Mouse (Mus musculus): ENCODE results near the gene Slc17a7. TPM values are rescaled to one million over a fixed set of nuclear protein-coding genes. Genes with fewer than 3 reads are reported as not detected.

Slc17a7 gene
- total RNA-seq, 2 experiments from 2014 or later = 1.1 to 2.5 TPM

DNA sequence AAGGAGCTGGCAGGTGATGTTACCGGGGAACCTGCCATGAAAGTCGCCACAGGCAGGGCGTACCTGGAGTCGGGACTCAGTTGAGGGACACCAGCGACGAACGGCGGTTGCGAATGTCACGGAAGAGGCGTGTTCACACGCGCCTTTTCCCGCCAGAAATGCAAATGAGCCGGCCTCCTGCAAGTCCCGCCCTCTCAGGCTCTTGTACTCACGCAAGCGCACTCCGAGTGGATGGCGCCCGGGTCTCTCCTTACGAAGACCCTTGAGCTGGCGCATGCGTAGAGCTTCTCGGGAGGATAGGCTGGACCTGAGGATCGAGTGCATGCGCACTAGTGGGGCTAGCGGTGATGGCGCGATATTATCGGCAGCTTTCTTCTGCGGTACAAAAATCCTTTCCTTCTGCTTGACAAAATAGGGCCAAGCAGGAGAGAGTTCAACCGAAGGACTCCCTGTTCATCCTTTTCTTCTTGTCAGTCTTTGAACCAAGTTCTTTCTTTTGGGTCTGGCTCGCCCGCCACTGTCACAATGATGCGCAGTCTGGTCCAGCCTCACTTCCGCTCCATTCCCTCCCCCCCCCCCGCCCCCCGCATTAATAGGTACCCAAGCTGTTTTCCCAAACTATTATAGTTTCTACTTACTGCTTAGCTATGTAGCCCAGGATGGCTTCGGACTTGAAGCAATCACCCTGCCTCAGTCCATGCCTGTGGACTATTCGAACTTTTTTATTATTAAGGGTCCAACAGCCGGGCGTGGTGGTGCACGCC is 40.8 kb downstream of the Slc17a7 start, which contains the start of gene Ccdc155:
Gene Ccdc155, minus strand, starts transcription at position 513 of the 764 bp plus-strand sequence.
- DNase-seq = peak; percentile 79

DNA sequence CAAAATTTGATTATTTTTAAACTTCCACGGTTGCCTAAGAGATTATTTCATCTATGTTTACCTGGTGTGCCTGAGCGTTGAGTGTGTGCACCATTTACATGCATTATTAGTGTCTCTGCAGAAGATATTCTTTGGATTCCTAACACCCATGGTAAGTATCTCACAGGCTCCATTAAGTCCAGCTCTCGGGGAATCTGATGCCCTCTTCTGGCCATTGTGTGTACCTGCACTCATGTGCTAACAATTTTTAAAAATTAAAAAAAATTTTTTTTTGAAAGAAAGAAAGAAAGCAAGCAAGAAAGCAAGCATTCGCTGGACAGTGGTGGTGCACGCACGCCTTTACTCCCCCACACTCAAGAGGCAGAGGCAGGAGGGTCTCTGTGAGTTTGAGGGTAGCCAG is 44.5 kb downstream of the Slc17a7 start:
- no peak for DNase-seq

DNA sequence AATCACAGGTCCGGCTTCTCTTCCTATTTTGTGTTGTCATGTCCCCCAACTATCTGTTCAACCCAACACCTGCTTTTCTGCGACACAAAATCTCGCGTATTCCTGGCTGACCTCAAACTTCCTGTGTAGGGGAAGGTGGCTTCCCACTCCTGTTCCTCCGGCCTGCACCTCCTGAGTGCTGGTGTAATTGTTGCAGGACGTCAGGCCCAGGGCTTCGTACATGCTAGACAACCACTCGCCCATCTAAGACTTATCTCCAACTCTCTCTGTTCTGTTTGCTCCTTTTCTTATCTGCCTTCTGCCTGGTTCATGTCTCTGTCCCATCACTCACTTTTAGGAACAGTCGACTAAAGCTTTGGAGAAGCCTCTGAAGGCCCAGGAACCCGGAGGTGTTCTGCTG is 47.3 kb downstream of the Slc17a7 start:
- no peak for DNase-seq

DNA sequence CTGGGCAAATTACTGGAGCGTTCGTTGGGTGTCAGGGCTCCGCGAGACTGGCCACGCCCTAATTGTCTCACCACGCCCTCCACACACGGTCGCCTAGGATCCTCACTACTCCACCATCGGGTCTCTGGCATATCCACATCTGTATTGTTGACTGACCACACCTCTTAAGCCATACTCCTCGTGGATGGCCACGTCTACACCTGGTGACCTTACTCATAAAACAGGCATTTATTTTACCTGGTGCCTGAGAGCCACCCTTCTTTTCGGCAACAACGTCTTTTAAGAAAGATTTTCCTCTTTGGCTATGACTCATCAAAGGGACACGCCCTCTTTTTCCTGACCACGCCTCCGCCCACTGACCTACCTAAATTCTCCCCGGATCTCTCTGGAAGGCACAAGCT is 48.1 kb downstream of the Slc17a7 start, which contains the start of gene Dkkl1:
Gene Dkkl1, minus strand, starts transcription at position 297 of the 401 bp plus-strand sequence.
- DNase-seq = no peak

DNA sequence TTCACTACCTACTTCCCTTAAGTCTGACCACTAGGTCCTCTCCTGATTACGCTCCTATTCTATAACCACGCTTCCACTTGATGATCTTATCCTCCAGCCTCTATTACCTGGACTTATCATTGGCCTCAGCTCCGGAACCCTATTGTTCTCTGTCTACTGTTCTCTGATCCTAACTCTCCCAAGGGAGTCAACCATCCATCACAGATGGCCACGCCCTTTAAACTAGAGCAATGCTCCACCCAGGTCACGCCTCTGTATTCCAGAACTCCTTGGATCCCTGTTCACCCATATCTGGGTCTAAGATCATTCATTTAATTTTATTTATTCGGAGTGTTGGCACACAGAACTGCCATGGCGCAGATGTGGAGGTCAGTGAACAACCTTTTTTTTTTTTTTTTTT is 48.6 kb downstream of the Slc17a7 start:
- no peak for DNase-seq

DNA sequence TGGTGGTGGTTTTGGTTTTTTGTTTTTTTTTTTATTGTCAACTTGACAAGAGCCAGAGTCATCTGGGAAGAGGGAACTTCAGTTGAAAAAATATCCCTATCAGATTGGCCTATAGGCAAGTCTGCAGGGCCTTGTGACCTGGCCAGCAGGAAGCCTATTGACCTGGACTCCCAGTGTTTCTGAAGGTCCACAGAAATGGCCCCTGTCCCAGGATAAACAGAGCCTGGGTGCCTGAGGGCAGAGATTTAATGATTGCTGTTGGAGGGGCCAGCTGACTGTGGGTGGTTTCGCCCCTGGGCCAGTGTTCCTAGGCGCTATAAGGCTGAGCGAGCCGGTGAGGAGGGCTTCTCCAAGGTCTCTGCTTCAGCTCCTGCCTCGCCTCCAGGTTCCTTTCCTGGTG is 50.0 kb downstream of the Slc17a7 start:
- no peak for DNase-seq

DNA sequence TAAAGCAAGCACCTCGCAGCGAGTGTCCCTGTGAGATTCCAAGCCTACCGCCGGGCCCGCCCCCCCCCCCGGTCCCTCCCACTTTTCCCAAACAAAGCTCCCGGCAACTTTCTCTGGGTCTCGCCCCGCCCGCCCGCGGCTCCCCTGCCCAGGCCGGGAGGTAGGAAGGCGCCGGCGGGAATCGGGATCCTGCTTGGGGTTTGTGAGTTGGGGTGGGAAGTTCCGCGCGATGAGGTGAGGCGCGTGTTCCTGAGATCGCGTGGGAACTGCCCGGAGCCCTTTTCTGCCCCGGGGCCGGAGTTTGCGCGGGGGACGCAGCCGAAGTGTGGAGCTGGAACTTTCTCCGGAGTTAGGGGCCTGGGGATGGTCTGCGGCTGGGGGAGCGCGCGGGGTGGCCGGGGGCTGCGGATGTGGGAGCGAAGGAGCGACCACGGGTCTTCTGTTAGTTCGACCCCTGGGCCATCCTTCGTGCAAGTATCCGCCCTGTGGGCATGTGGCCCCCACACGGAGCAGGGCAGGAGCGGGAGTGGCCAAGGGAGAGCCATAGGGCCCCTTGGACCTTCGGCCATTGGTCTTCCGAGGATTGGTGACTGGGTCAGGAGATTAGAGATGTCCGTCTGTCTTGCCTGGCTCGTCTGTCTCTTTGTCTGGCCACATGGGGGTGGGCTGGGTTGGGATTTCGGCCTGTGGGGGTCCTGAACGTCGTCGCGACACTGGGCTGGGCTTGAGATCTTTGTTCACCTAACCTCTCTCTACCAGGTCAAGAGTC is 52.1 kb downstream of the Slc17a7 start, which contains the start of gene Tead2:
Gene Tead2, plus strand, starts transcription at position 81 of the 769 bp plus-strand sequence.
- no peak for DNase-seq

DNA sequence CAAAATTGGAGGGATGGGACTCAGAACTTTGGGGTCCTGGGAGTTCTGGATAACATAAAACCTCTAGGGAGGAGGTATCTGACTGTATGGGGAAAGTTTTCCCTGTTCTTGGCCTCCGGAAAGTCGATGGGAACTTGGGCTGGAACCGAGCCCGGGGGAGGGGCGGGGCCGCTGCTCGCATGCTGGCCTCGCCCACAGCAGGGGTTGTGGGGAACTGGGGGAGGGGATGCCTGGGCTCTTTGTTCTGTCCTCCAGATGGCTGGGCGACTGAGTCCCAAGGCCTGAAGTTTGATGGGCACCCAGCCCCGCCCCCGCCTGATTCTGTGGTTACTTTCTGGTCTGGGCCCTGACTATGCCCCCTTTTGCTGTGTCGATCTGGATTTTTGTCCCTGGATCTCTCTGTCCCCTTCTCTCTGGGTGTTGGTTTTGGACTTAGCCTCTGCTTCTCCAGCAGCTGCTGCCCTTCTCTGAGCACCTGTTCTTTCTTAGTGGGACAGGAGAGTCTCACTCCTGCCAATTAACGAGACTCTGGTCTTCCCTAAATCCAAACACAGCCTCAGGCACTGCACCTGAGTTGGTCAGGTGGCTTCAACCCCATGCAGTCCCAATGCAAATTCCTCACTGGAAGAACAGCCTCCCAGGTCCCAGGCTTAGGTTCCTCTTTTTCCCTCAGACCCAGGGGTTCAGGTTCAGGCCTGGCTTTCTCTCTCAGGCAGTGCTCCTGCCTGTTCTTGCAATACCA is 52.9 kb downstream of the Slc17a7 start:
- peak; percentile 49 for DNase-seq

DNA sequence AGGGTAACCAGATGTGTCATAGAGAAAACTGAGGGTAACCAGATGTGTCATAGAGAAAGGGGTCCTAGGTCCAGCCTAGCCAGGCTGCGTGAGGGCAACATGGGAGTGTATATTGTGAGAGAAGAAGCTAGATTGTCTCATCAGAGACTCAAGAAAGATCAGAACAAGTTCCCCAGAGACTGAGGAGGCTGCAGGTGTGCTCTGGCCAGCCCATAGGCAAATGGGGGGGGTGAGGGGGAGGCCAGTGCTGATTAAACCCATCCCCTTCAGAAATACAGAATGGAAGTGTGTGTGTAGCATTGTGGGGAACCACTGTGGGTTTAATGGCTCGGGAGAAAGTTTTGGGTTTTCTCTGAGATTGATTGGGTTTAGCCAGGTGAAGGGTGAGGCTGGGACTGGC is 57.9 kb downstream of the Slc17a7 start:
- no peak for DNase-seq

DNA sequence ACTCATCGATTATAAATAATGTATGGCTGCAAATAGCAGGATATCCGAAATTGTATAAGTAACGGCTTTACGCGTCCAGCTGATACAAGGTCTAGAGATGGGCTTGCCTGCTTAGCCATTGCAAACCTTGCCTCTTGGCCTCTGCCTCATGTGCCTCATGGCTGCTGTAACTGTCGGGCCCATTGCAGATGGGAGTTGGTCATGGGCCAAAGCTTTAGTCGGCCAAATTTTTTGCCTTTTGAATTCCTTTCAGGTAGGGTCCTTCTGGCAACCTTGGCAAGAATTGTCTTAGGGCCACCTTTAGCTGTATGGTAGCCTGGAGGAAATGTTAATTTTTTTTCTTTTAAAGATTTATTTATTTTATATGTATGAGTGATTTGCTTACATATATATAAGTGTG is 61.1 kb downstream of the Slc17a7 start:
- DNase-seq = no peak

Small RNA genes within 50 kb of the gene (microRNA-seq; reads per million reads assigned to microRNA genes)
- 833 to 1,261 reads per million in 2 experiments for gene Mir150 (ENCODE audit: borderline replicate concordance in 2 of 2)
- gene Mir5121 (ENCODE audit: borderline replicate concordance in 2 of 2) = 13.8 to 22.8 reads per million in 2 experiments
- 0 reads per million in 2 experiments for gene Mir7055 (ENCODE audit: borderline replicate concordance in 2 of 2)

Other genes with a start within 250 kb of the Slc17a7 start
- gene Ap2a1, start 234.5 kb upstream of the Slc17a7 start, total RNA-seq (2021) = 10 to 100 TPM; 57.1 to 57.2 TPM
- not detected for gene Tsks, start 220.7 kb upstream of the Slc17a7 start, total RNA-seq (2021)
- 1 to 10 TPM; 1.6 to 2.0 TPM for gene Cpt1c, start 189.1 kb upstream of the Slc17a7 start, total RNA-seq (2021)
- 100 to 1,000 TPM; 119 to 142 TPM for gene Prmt1, start 177.4 kb upstream of the Slc17a7 start, total RNA-seq (2021)
- 10 to 100 TPM; 16.1 to 20.9 TPM for gene Irf3, start 166.3 kb upstream of the Slc17a7 start, total RNA-seq (2021)
- 1 to 10 TPM; 7.4 to 9.6 TPM for gene Bcl2l12, start 165.2 kb upstream of the Slc17a7 start, total RNA-seq (2021)
- gene Scaf1, start 147.6 kb upstream of the Slc17a7 start, total RNA-seq (2021) = 10 to 100 TPM; 35.8 to 38.1 TPM
- 10 to 100 TPM; 22.5 to 30.6 TPM for gene Rras, start 146.0 kb upstream of the Slc17a7 start, total RNA-seq (2021)
- 10 to 100 TPM; 14.1 to 16.1 TPM for gene Prr12, start 111.1 kb upstream of the Slc17a7 start, total RNA-seq (2021)
- 10 to 100 TPM; 30.8 to 31.6 TPM for gene Nosip, start 101.5 kb upstream of the Slc17a7 start, total RNA-seq (2021)
- 1 to 10 TPM; 6.9 to 9.1 TPM for gene Prrg2, start 101.3 kb upstream of the Slc17a7 start, total RNA-seq (2021)
- gene Rcn3, start 71.7 kb upstream of the Slc17a7 start, total RNA-seq (2021) = 10 to 100 TPM; 24.0 to 32.8 TPM
- gene Fcgrt, start 60.1 kb upstream of the Slc17a7 start, total RNA-seq (2021) = 10 to 100 TPM; 40.3 to 54.5 TPM
- 100 to 1,000 TPM; 413 to 448 TPM for gene Rps11, start 39.5 kb upstream of the Slc17a7 start, total RNA-seq (2021)
- gene Rpl13a, start 35.2 kb upstream of the Slc17a7 start, total RNA-seq (2021) = 100 to 1,000 TPM; 520 to 561 TPM
- not detected for gene Gm45713, start 27.7 kb upstream of the Slc17a7 start, total RNA-seq (2021)
- gene Flt3l, start 27.5 kb upstream of the Slc17a7 start, total RNA-seq (2021) = 1 to 10 TPM; 4.2 TPM
- 10 to 100 TPM; 32.0 to 38.1 TPM for gene Pih1d1, start 9.6 kb upstream of the Slc17a7 start, total RNA-seq (2021)
- 10 to 100 TPM; 15.6 to 15.9 TPM for gene Aldh16a1, start 9.4 kb upstream of the Slc17a7 start, total RNA-seq (2021)
- gene Gfy, start 15.6 kb downstream of the Slc17a7 start, total RNA-seq (2021) = not detected
- not detected for gene Pth2, start 17.0 kb downstream of the Slc17a7 start, total RNA-seq (2021)
- under 1 TPM; 0.19 to 0.23 TPM for gene Ccdc155, start 40.9 kb downstream of the Slc17a7 start, total RNA-seq (2021)
- not detected for gene Dkkl1, start 48.2 kb downstream of the Slc17a7 start, total RNA-seq (2021)
- gene Tead2, start 51.8 kb downstream of the Slc17a7 start, total RNA-seq (2021) = 1 to 10 TPM; 2.5 to 2.8 TPM
- gene Cd37, start 75.2 kb downstream of the Slc17a7 start, total RNA-seq (2021) = 1 to 10 TPM; 1.3 to 2.0 TPM
- gene Slc6a16, start 77.1 kb downstream of the Slc17a7 start, total RNA-seq (2021) = not detected
- gene Slc6a21, start 113.6 kb downstream of the Slc17a7 start, total RNA-seq (2021) = not detected
- gene Trpm4, start 169.8 kb downstream of the Slc17a7 start, total RNA-seq (2021) = 10 to 100 TPM; 17.0 to 18.3 TPM
- 100 to 1,000 TPM; 812 to 910 TPM for gene Hrc, start 171.3 kb downstream of the Slc17a7 start, total RNA-seq (2021)
- under 1 TPM; 0.18 to 0.38 TPM for gene Ppfia3, start 203.1 kb downstream of the Slc17a7 start, total RNA-seq (2021)
- gene Lin7b, start 206.6 kb downstream of the Slc17a7 start, total RNA-seq (2021) = under 1 TPM in 1 of 2 experiments, not detected in 1; 0.67 TPM
- gene Snrnp70, start 231.8 kb downstream of the Slc17a7 start, total RNA-seq (2021) = 10 to 100 TPM; 76.1 to 78.0 TPM
- gene Kcna7, start 241.7 kb downstream of the Slc17a7 start, total RNA-seq (2021) = 100 to 1,000 TPM in 1 of 2 experiments, 10 to 100 TPM in 1; 73.7 to 107 TPM
- gene Ntf5, start 249.7 kb downstream of the Slc17a7 start, total RNA-seq (2021) = 1 to 10 TPM; 3.9 to 6.6 TPM